Mouse (Mus musculus) kidney, postnatal 0 days (tissue): ENCODE measurements around the gene Kcnh2. TPM values are rescaled to one million over a fixed set of nuclear protein-coding genes. Genes with fewer than 3 reads are reported as not detected.

Experiments
- ATAC-seq: fragments of 200-750 bp; cut with Nextera tagmentation; replicated peaks from 2 replicates; pipeline ENCODE4 v1.8.0; 2017; ENCODE audit warnings: low read depth, moderate number of reproducible peaks, moderate TSS enrichment, moderate library complexity; ENCODE audit not compliant: low FRiP score
- DNase-seq: peaks from one replicate; pipeline ENCODE4 v3.0.0-alpha.2; 2016; ENCODE audit warnings: low spot score
- H3K27ac ChIP-seq: fragments of 300-500 bp; sonication (generic); 2 replicates; pipeline ENCODE4 v1.5.1; 2014; ENCODE audit warnings: mild to moderate bottlenecking
- H3K27me3 ChIP-seq: fragments of 300-500 bp; sonication (generic); 2 replicates; pipeline ENCODE4 v1.6.1; 2014; ENCODE audit warnings: low read length, mixed read lengths; ENCODE audit not compliant: insufficient read depth
- H3K36me3 ChIP-seq: fragments of 300-500 bp; sonication (generic); 2 replicates; pipeline ENCODE4 v1.6.1; 2014; ENCODE audit warnings: low read length, mixed read lengths; ENCODE audit not compliant: insufficient read depth
- H3K4me1 ChIP-seq: fragments of 300-500 bp; sonication (generic); replicated peaks from 2 replicates; pipeline ENCODE4 v1.6.1; 2014; ENCODE audit warnings: antibody characterized with exemption, low read length, mixed read lengths; ENCODE audit not compliant: insufficient read depth
- H3K4me2 ChIP-seq: fragments of 300-500 bp; sonication (generic); 2 replicates; pipeline ENCODE4 v1.6.1; 2014; ENCODE audit warnings: mild to moderate bottlenecking, low read length, moderate library complexity, mixed read lengths
- H3K4me3 ChIP-seq: fragments of 300-500 bp; sonication (generic); replicated peaks from 2 replicates; pipeline ENCODE4 v1.5.1; 2014; ENCODE audit warnings: low read depth, low read length
- H3K9ac ChIP-seq: fragments of 300-500 bp; sonication (generic); 2 replicates; pipeline ENCODE4 v1.6.1; 2014; ENCODE audit warnings: low read depth, low read length
- H3K9me3 ChIP-seq: fragments of 300-500 bp; sonication (generic); replicated peaks from 2 replicates; pipeline ENCODE4 v1.6.1; 2016; ENCODE audit warnings: low read length, inconsistent platforms, mixed read lengths
- CTCF ChIP-seq: IDR thresholded peaks from 2 replicates; pipeline ENCODE4 v1.5.1; 2016; ENCODE audit warnings: antibody characterized with exemption, low read depth, mild to moderate bottlenecking, moderate library complexity
- WGBS: fragments of 180-500 bp; shearing (Covaris S2); extraction: QIAGEN DNeasy Blood & Tissue Kit; methylation state at CpG from one replicate; pipeline ENCODE4 v1.1.7; 2014; 5-methylcytosine and 5-hydroxymethylcytosine counted together
- polyA plus RNA-seq: library from polyadenylated mRNA; unstranded; fragments of >200 nt; fragmentation: Nextera tagmentation; extraction: Ambion mirVana; gene quantifications from 2 replicates; pipeline ENCODE4 v1.2.1, GENCODE M21; 2015

Kcnh2 gene
- polyA plus RNA-seq, 1 experiment from 2014 or later: 4.4 TPM

- Histone ChIP-seq H3K27ac (no peak overlapping the region), H3K4me3 (no peak overlapping the region), H3K4me1 (peaks cover 6% of the 10 kb centered on the region; the same call in 1 of the 2 replicates), H3K4me2 (no peak overlapping the region), H3K9me3 (no peaks in the 10 kb centered on the region), H3K36me3 (no peaks in the 10 kb centered on the region), H3K9ac (no peak overlapping the region), H3K27me3 (no peaks in the 10 kb centered on the region)
- TF ChIP-seq CTCF: no peak
- no peak for DNase-seq
- ATAC-seq: no peak
- WGBS: 73% methylated on average over 7 of the region's 7 CpGs
Observed at GRCm38 (mm10) chr5:24392724-24393123, 41.3 kb upstream of the Kcnh2 start.

GRCm38 (mm10) chr5:24391864-24392263 is 40.5 kb upstream of the Kcnh2 start, which contains the start of gene Atg9b:
Gene Atg9b (minus strand): TSS chr5:24392143.
- Histone ChIP-seq H3K4me1 (peaks cover 11% of the 10 kb centered on the region; the same call in 1 of the 2 replicates), H3K4me3 (no peak within 1 kb of the TSS), H3K27ac (no peak within 1 kb of the TSS), H3K27me3 (0 out of 2 replicates have a peak, but pooled peaks cover under 1% of the 10 kb centered on the region), H3K4me2 (no peak within 1 kb of the TSS), H3K9ac (no peak within 1 kb of the TSS), H3K36me3 (no peaks in the 10 kb centered on the region), H3K9me3 (no peaks in the 10 kb centered on the region)
- no peak for DNase-seq
- no peak for ATAC-seq
- no peak for TF ChIP-seq CTCF
- WGBS: 82% methylated on average over 7 of the region's 7 CpGs

DNA sequence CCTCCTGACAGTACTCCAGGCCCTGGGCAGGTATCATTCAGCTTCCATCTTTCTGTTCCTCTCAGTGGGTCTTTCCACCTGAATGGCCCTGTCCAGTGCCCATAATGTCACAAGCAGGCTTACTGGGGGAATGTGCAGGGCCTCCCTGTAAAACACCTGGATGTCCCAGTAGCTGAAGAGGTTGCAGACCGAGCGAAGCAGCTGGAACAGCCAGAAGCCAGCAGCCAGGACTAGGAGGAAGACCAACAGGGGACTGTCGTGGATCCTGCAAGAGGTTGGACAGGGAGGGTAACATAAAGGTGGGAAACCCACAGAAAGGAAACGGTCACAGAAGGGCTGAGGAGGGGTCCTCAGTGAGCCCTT is 38.2 kb upstream of the Kcnh2 start:
- Histone ChIP-seq H3K4me1 (peaks cover 12% of the 10 kb centered on the region), H3K27me3 (peaks cover 6% of the 10 kb centered on the region; the same call in 1 of the 2 replicates), H3K27ac (no peak overlapping the region), H3K36me3 (no peaks in the 10 kb centered on the region), H3K4me2 (no peak overlapping the region), H3K4me3 (no peak overlapping the region), H3K9ac (no peak overlapping the region), H3K9me3 (no peaks in the 10 kb centered on the region)
- no peak for TF ChIP-seq CTCF
- DNase-seq (no peak), ATAC-seq (no peak)
- 72% methylated on average over 4 of the region's 4 CpGs for WGBS

GRCm38 (mm10) chr5:24389011-24389657 is 37.7 kb upstream of the Kcnh2 start:
- TF ChIP-seq CTCF: no peak
- no peaks in the 10 kb centered on the region for H3K9me3 ChIP-seq
- ATAC-seq: no peak
- H3K27me3 ChIP-seq: peaks cover 6% of the 10 kb centered on the region; the same call in 1 of the 2 replicates
- no peak overlapping the region for H3K4me3 ChIP-seq
- WGBS: 65% methylated on average over 6 of the region's 7 CpGs
- H3K27ac ChIP-seq: no peak overlapping the region
- DNase-seq: peak; percentile 73
- H3K4me1 ChIP-seq: peaks cover 15% of the 10 kb centered on the region
- H3K4me2 ChIP-seq: no peak overlapping the region
- H3K36me3 ChIP-seq: no peaks in the 10 kb centered on the region
- H3K9ac ChIP-seq: no peak overlapping the region

DNA sequence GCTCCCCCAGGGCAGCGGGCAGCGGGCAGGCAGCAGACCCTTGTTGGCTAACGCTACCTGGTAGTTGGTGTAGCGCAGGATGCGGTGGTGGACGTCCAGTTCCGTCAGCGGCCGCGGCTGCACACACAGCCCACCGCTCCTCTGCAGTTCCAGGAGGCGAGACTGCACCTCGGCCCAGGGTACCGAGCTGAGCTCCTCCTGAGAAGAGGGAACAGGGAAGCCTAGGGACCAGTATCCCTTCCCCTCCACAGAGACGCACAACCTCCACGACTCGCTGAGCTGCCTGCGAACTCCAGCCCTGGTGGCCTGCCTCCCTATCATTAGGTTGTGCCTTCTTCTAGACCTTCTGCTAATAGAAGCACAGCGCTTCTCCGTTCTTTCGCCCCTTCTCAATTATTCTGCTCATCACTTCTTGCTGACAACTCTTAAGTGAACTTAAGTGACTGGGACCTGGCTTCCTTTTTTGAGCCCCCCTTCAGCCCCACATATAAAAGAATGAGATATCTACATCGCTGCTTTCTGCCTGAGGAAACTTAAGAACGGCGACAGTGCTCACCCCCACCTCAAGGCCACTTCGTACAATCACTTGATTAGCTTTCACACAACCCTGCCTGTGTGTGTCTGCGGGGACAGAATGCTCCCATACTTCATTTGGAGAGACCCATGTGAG is 37.0 kb upstream of the Kcnh2 start:
- H3K9ac ChIP-seq: peak overlapping the region; percentile 59
- H3K4me1 ChIP-seq: peaks cover 15% of the 10 kb centered on the region
- H3K27me3 ChIP-seq: peaks cover 6% of the 10 kb centered on the region; the same call in 1 of the 2 replicates
- 28% methylated on average over 25 of the region's 26 CpGs for WGBS
- no peaks in the 10 kb centered on the region for H3K36me3 ChIP-seq
- ATAC-seq: no peak
- no peak for TF ChIP-seq CTCF
- H3K4me2 ChIP-seq: peak overlapping the region; percentile 94
- H3K4me3 ChIP-seq: peak overlapping the region; percentile 43
- peak; percentile 10 for DNase-seq
- H3K9me3 ChIP-seq: no peaks in the 10 kb centered on the region
- no peak overlapping the region; the same call in 1 of the 2 replicates for H3K27ac ChIP-seq

- WGBS: 1% methylated on average over 73 of the region's 73 CpGs
- ATAC-seq: no peak
- H3K4me2 ChIP-seq: peak overlapping the region; percentile 94
- H3K9ac ChIP-seq: peak overlapping the region; percentile 59
- TF ChIP-seq CTCF: peak; percentile 43; the same call in 1 of the 2 replicates
- H3K4me3 ChIP-seq: peak overlapping the region; percentile 43
- peak; percentile 63 for DNase-seq
- H3K4me1 ChIP-seq: peaks cover 22% of the 10 kb centered on the region
- H3K27ac ChIP-seq: no peak overlapping the region; the same call in 1 of the 2 replicates
- no peaks in the 10 kb centered on the region for H3K9me3 ChIP-seq
- peaks cover 6% of the 10 kb centered on the region; the same call in 1 of the 2 replicates for H3K27me3 ChIP-seq
- no peaks in the 10 kb centered on the region for H3K36me3 ChIP-seq
Observed at GRCm38 (mm10) chr5:24387264-24388241, 36.1 kb upstream of the Kcnh2 start.
